Mouse (Mus musculus): ENCODE measurements at regions not wholly inside any gene's neighbourhood (a gene's known extent, or its start where the extent isn't known, plus 50 kb on each side); places are given as distances from the start of the nearest gene placed in this dataset.

GRCm38 (mm10) chr12:46917286-46917685, 98.6 kb upstream of the Nova1 start:
- no peaks in the 10 kb centered on the region for H3K27me3 ChIP-seq (ENCODE audit: low read depth, poor library complexity, severe bottlenecking)
- no peaks in the 10 kb centered on the region for H3K36me3 ChIP-seq
- H3K9me3 ChIP-seq (replicated peaks): no peaks in the 10 kb centered on the region
- H3K4me3 ChIP-seq: no peak overlapping the region
- WGBS: 77% methylated on average over 4 of the region's 4 CpGs
- no peaks in the 10 kb centered on the region for H3K4me1 ChIP-seq
- H3K27ac ChIP-seq (replicated peaks): no peak overlapping the region
- no peak for DNase-seq (ENCODE audit: low spot score)

DNA sequence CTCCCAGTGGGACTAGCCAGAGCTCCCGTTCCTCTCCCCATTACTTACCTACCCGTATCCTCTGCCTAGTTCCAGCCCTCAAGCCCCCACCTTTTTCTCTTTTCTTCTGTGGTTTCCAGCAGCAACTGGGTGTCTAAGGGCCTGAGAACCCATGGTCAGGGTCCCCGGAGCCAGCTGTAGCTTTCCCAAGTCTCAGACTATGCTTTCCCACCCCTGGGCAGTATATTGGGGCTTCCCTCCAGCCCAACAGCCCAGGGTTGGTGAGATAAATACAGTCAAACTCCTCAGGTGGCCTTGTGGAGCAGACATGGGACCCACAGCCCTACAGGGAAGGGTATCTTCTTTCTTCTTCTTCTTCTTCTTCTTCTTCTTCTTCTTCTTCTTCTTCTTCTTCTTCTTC, 59.4 kb upstream of the Nova1 start:
- no peaks in the 10 kb centered on the region for H3K4me1 ChIP-seq
- 89% methylated on average over 3 of the region's 3 CpGs for WGBS
- no peaks in the 10 kb centered on the region for H3K36me3 ChIP-seq
- no peak overlapping the region for H3K27ac ChIP-seq (replicated peaks)
- no peaks in the 10 kb centered on the region for H3K27me3 ChIP-seq (ENCODE audit: low read depth, poor library complexity, severe bottlenecking)
- H3K4me3 ChIP-seq: no peak overlapping the region
- H3K9me3 ChIP-seq (replicated peaks): no peaks in the 10 kb centered on the region
- DNase-seq (ENCODE audit: low spot score): no peak

- no peak overlapping the region for H3K27ac ChIP-seq (replicated peaks)
- H3K4me3 ChIP-seq: no peak overlapping the region
- no peak for DNase-seq (ENCODE audit: low spot score)
- no peaks in the 10 kb centered on the region for H3K27me3 ChIP-seq (ENCODE audit: low read depth, poor library complexity, severe bottlenecking)
- H3K4me1 ChIP-seq: no peaks in the 10 kb centered on the region
- H3K9me3 ChIP-seq (replicated peaks): no peaks in the 10 kb centered on the region
- H3K36me3 ChIP-seq: no peaks in the 10 kb centered on the region
- WGBS: 76% methylated on average over 2 of the region's 2 CpGs
Observed at GRCm38 (mm10) chr12:46870130-46870529, 51.4 kb upstream of the Nova1 start.

All from midbrain, embryonic 10.5 days (tissue).